ENCODE assay signal across 8 mouse cellular contexts in the genomic region with DNA sequence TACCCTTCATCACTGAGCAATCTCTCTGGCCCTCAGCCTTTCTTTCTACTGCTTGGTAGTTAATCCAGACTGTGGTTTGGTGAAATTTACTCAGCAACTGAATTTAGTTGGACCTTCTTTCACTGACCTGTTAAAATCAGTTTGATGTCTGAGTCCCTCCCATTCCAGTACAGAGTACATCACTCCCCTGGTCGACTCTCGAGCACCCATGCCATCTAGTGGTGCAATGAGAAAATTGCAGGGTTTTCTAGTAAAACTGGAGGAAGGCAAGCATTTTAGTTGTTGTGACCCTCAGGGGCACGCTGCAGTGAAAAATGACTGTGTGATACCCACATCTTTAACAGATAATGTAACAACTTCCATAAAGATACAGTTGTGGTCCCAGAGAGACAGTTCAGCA. TPM values are rescaled to one million over a fixed set of nuclear protein-coding genes. Genes with fewer than 3 reads are reported as not detected.
A peak's percentile ranks its signal among the peaks of the same experiment; 100 is the strongest.
DNase-seq lines count a peak whose midpoint lies in the region; ATAC-seq lines count a peak whose summit lies in the region.

No protein-coding gene starts in this region.

- peak; percentile 93 for ATAC-seq in common myeloid progenitor, adult 5-6 weeks (replicated peaks; ENCODE audit: low read depth, poor library complexity, severe bottlenecking)
- ATAC-seq in heart, embryonic 11.5 days (replicated peaks; ENCODE audit: insufficient number of reproducible peaks, low FRiP score, low TSS enrichment): 0 out of 2 replicates have a peak, but pooled peaks have one; percentile 47
- ATAC-seq in stomach, embryonic 14.5 days (ENCODE audit: insufficient number of reproducible peaks, insufficient read depth, low FRiP score, low read depth): peak; percentile 54; the same call in 1 of the 2 replicates

- H3K4me2 ChIP-seq in heart, embryonic 11.5 days: no peak overlapping the region
- H3K4me2 ChIP-seq in stomach, embryonic 14.5 days (replicated peaks; ENCODE audit: low read depth, low read length): no peak overlapping the region

- peaks cover 23% of the 10 kb centered on the region for H3K4me1 ChIP-seq in heart, embryonic 11.5 days (ENCODE audit: control insufficient read depth, insufficient read depth, low read length)
- peaks cover 19% of the 10 kb centered on the region for H3K4me1 ChIP-seq in stomach, embryonic 14.5 days (ENCODE audit: control insufficient read depth, insufficient read depth, low read length)

- no peak overlapping the region for H3K9ac ChIP-seq in heart, embryonic 11.5 days (ENCODE audit: low read depth, low read length)
- no peak overlapping the region for H3K9ac ChIP-seq in stomach, embryonic 14.5 days (replicated peaks; ENCODE audit: low read depth, low read length)

- DNase-seq in gastrocnemius, adult 18-20 months (ENCODE audit: low spot score): peak; percentile 49
- DNase-seq in gastrocnemius, postnatal 36 days: no peak
- DNase-seq in Muller cell, postnatal 12 days (ENCODE audit: inconsistent ontology term): peak; percentile 45
- peak; percentile 51 to 58 for DNase-seq in kidney, postnatal 25 days
- DNase-seq in lung, postnatal 36 days: peak; percentile 74

- no peaks in the 10 kb centered on the region for H3K9me3 ChIP-seq in heart, embryonic 11.5 days (replicated peaks; ENCODE audit: control insufficient read depth, low read length)
- no peaks in the 10 kb centered on the region for H3K9me3 ChIP-seq in stomach, embryonic 14.5 days (ENCODE audit: control insufficient read depth, low read depth, low read length)

- H3K4me3 ChIP-seq in heart, embryonic 11.5 days (ENCODE audit: low read depth, low read length): no peak overlapping the region
- no peak overlapping the region for H3K4me3 ChIP-seq in stomach, embryonic 14.5 days (ENCODE audit: low read depth, low read length)

- no peak overlapping the region; the same call in 1 of the 2 replicates for H3K27ac ChIP-seq in heart, embryonic 11.5 days (ENCODE audit: low read depth, low read length)
- H3K27ac ChIP-seq in stomach, embryonic 14.5 days (ENCODE audit: low read length): no peak overlapping the region

- intact Hi-C loops in gastrocnemius, postnatal 36 days (cut with DNase I): loop anchor here (1.0 to 5.0 kb wide), 2 partner anchors 118 to 427 kb away; no protein-coding TSS in a partner anchor

- WGBS in heart, embryonic 11.5 days (ENCODE audit: insufficient replicate concordance): 13% methylated on average over 3 of the region's 3 CpGs
- 8% methylated on average over 3 of the region's 3 CpGs for WGBS in stomach, embryonic 14.5 days

- H3K27me3 ChIP-seq in heart, embryonic 11.5 days (ENCODE audit: control insufficient read depth, insufficient read depth, low read length): no peaks in the 10 kb centered on the region
- no peaks in the 10 kb centered on the region for H3K27me3 ChIP-seq in stomach, embryonic 14.5 days (ENCODE audit: control insufficient read depth, insufficient read depth, low read length)

- 0 out of 2 replicates have a peak, but pooled peaks cover 2% of the 10 kb centered on the region for H3K36me3 ChIP-seq in heart, embryonic 11.5 days (ENCODE audit: control insufficient read depth, insufficient read depth, low read length)
- H3K36me3 ChIP-seq in stomach, embryonic 14.5 days (ENCODE audit: control insufficient read depth, insufficient read depth, low read length): no peaks in the 10 kb centered on the region

RNA-seq across cellular contexts. Expression of a gene that starts 41.5 kb away (rescaled TPM):
- 10 to 100 TPM; 14.6 to 14.9 TPM for total RNA-seq in gastrocnemius, adult 18-20 months (2021)
- 10 to 100 TPM in 1 of 2 experiments, 1 to 10 TPM in 1; 6.4 to 10.2 TPM for total RNA-seq in gastrocnemius, postnatal 36 days (2021)
- total RNA-seq in common myeloid progenitor, adult 5-6 weeks (2017): not detected in 2 replicates
- polyA plus RNA-seq in heart, embryonic 11.5 days (2014; fragmentation: Nextera tagmentation; extraction: Ambion mirVana): 2.0 and 2.9 TPM in 2 replicates
- polyA plus RNA-seq in stomach, embryonic 14.5 days (2014; fragmentation: Nextera tagmentation; extraction: Ambion mirVana): 6.8 and 7.4 TPM in 2 replicates

Comparison
In these comparisons a context has a peak if more than half of its experiments do, and no peak if none do; other contexts are left out.
1. DNase-seq: peak in gastrocnemius, adult 18-20 months (single experiment), Muller cell, postnatal 12 days (single experiment), kidney, postnatal 25 days (2 of 2) and lung, postnatal 36 days (single experiment); none in gastrocnemius, postnatal 36 days (0 of 2).
2. Peak in every context shown above with its lines, with median percentiles within 50 percentile points of each other: ATAC-seq.